Mouse (Mus musculus): Measurements from ENCODE around the gene Acsl5.

GRCm38 (mm10) chr19:55286034-55286433 lies 34.3 kb downstream of the Acsl5 start:
- TF ChIP-seq CTCF (IDR thresholded peaks at IDR 0.05; ENCODE audit: extremely low read depth, insufficient read depth, insufficient read length, insufficient replicate concordance) (no peak), POLR2A (IDR thresholded peaks at IDR 0.05; ENCODE audit: low read depth, low read length) (no peak)
